Mouse (Mus musculus) spleen, embryonic (tissue): ENCODE measurements at regions not wholly inside any gene's neighbourhood (a gene's known extent, or its start where the extent isn't known, plus 50 kb on each side); places are given as distances from the start of the nearest gene placed in this dataset.
"Not testable (repeated sequence)": the region's sequence is repeated elsewhere in the genome, so short reads cannot be mapped to it uniquely, and the experiment has no call there.

Source experiments
- CTCF ChIA-PET: fragments of 350-600 bp; sonication (Branson Sonifier 250); formaldehyde crosslinking; loops from one replicate; lab custom pipeline; 2022; lab: Charles Lee

GRCm38 (mm10) chr2:48315306-48315705 lies 498.6 kb upstream of the Acvr2a start:
- CTCF ChIA-PET = no interaction called here

- CTCF ChIA-PET = no interaction called here
These were observed 497.6 kb upstream of the Acvr2a start for GRCm38 (mm10) chr2:48316180-48316889.

- CTCF ChIA-PET = no interaction called here
These were observed 496.1 kb upstream of the Acvr2a start for GRCm38 (mm10) chr2:48317821-48318220.

- CTCF ChIA-PET = no interaction called here
These were observed 495.4 kb upstream of the Acvr2a start for GRCm38 (mm10) chr2:48318384-48319030.

- CTCF ChIA-PET = no interaction called here
These were observed 492.4 kb upstream of the Acvr2a start for GRCm38 (mm10) chr2:48321471-48321870.

- CTCF ChIA-PET = no interaction called here
These were observed 491.6 kb upstream of the Acvr2a start for GRCm38 (mm10) chr2:48322278-48322677.

GRCm38 (mm10) chr2:48328204-48328603 lies 485.7 kb upstream of the Acvr2a start:
- CTCF ChIA-PET = no interaction called here

- CTCF ChIA-PET = interaction anchor here (0.8 kb wide), 1 partner anchor 224 kb away, joined by 3 read pairs; no protein-coding TSS in a partner anchor
These were observed 481.1 kb upstream of the Acvr2a start for GRCm38 (mm10) chr2:48332783-48333182.

GRCm38 (mm10) chr2:48348021-48348420 lies 465.9 kb upstream of the Acvr2a start:
- CTCF ChIA-PET = no interaction called here

GRCm38 (mm10) chr2:48349794-48350193 lies 464.1 kb upstream of the Acvr2a start:
- CTCF ChIA-PET = no interaction called here

- CTCF ChIA-PET = no interaction called here
These were observed 463.7 kb upstream of the Acvr2a start for GRCm38 (mm10) chr2:48350206-48350605.

- CTCF ChIA-PET = not testable (repeated sequence)
These were observed 442.3 kb upstream of the Acvr2a start for GRCm38 (mm10) chr2:48371572-48371971.

- CTCF ChIA-PET = no interaction called here
These were observed 440.8 kb upstream of the Acvr2a start for GRCm38 (mm10) chr2:48373086-48373485.

GRCm38 (mm10) chr2:48374302-48374701 lies 439.6 kb upstream of the Acvr2a start:
- CTCF ChIA-PET = no interaction called here

GRCm38 (mm10) chr2:48378160-48378559 lies 435.7 kb upstream of the Acvr2a start:
- CTCF ChIA-PET = no interaction called here

GRCm38 (mm10) chr2:48378749-48379148 lies 435.2 kb upstream of the Acvr2a start:
- CTCF ChIA-PET = no interaction called here

- CTCF ChIA-PET = interaction anchor here (0.6 kb wide), 1 partner anchor 34 kb away, joined by 8 read pairs; no protein-coding TSS in a partner anchor
These were observed 433.8 kb upstream of the Acvr2a start for GRCm38 (mm10) chr2:48380140-48380539.

- CTCF ChIA-PET = no interaction called here
These were observed 433.1 kb upstream of the Acvr2a start for GRCm38 (mm10) chr2:48380786-48381185.

- CTCF ChIA-PET = interaction anchor here (0.7 kb wide), 1 partner anchor 241 kb away, joined by 7 read pairs; no protein-coding TSS in a partner anchor
These were observed 432.3 kb upstream of the Acvr2a start for GRCm38 (mm10) chr2:48381481-48382075.

GRCm38 (mm10) chr2:48398504-48398903 lies 415.4 kb upstream of the Acvr2a start:
- CTCF ChIA-PET = no interaction called here

GRCm38 (mm10) chr2:48399191-48399590 lies 414.7 kb upstream of the Acvr2a start:
- CTCF ChIA-PET = no interaction called here

GRCm38 (mm10) chr2:48402813-48403212 lies 411.1 kb upstream of the Acvr2a start:
- CTCF ChIA-PET = no interaction called here

GRCm38 (mm10) chr2:48404460-48404859 lies 409.4 kb upstream of the Acvr2a start:
- CTCF ChIA-PET = no interaction called here
